Mouse (Mus musculus) forebrain, postnatal 0 days (tissue): Measurements from ENCODE around the gene Slc16a14. TPM values are rescaled to one million over a fixed set of nuclear protein-coding genes. Genes with fewer than 3 reads are reported as not detected.
"Not testable (repeated sequence)": the region's sequence is repeated elsewhere in the genome, so short reads cannot be mapped to it uniquely, and the experiment has no call there.

Experiments used
- ATAC-seq: fragments of 200-750 bp; cut with Nextera tagmentation; 2 replicates; pipeline ENCODE4 v1.8.0; 2017; ENCODE audit warnings: mild to moderate bottlenecking, moderate library complexity
- DNase-seq: peaks from one replicate; pipeline ENCODE4 v3.0.0-alpha.2; 2015
- H3K27ac ChIP-seq: fragments of 300-500 bp; sonication (generic); 2 replicates; pipeline ENCODE4 v1.5.1; 2014; ENCODE audit warnings: low read depth, mild to moderate bottlenecking, antibody characterized with exemption, low read length, moderate library complexity, mixed read lengths
- H3K27me3 ChIP-seq: fragments of 300-500 bp; sonication (generic); 2 replicates; pipeline ENCODE4 v1.6.1; 2014; ENCODE audit warnings: mild to moderate bottlenecking, low read length, mixed read lengths; ENCODE audit not compliant: insufficient read depth
- H3K36me3 ChIP-seq: fragments of 300-500 bp; sonication (generic); 2 replicates; pipeline ENCODE4 v1.6.1; 2014; ENCODE audit warnings: mild to moderate bottlenecking, moderate library complexity; ENCODE audit not compliant: insufficient read depth
- H3K4me1 ChIP-seq: fragments of 300-500 bp; sonication (generic); 2 replicates; pipeline ENCODE4 v1.6.1; 2014; ENCODE audit warnings: antibody characterized with exemption; ENCODE audit not compliant: insufficient read depth
- H3K4me2 ChIP-seq: fragments of 300-500 bp; sonication (generic); 2 replicates; pipeline ENCODE4 v1.6.1; 2014; ENCODE audit warnings: low read depth, mild to moderate bottlenecking, moderate library complexity
- H3K4me3 ChIP-seq: fragments of 300-500 bp; sonication (generic); 2 replicates; pipeline ENCODE4 v1.5.1; 2014; ENCODE audit warnings: low read depth, low read length, mixed read lengths
- H3K9ac ChIP-seq: fragments of 300-500 bp; sonication (generic); 2 replicates; pipeline ENCODE4 v1.6.1; 2014; ENCODE audit warnings: mild to moderate bottlenecking
- H3K9me3 ChIP-seq: fragments of 300-500 bp; sonication (generic); 2 replicates; pipeline ENCODE4 v1.6.1; 2016; ENCODE audit warnings: low read length
- CTCF ChIP-seq: sonication (generic); IDR thresholded peaks from 2 replicates; pipeline ENCODE4 v1.5.1; 2016; ENCODE audit warnings: antibody characterized with exemption, control low read depth, low read depth
- WGBS: fragments of 180-500 bp; shearing (Covaris S2); extraction: QIAGEN DNeasy Blood & Tissue Kit; methylation state at CpG from one replicate; pipeline ENCODE4 v1.1.7; 2014; 5-methylcytosine and 5-hydroxymethylcytosine counted together
- polyA plus RNA-seq: library from polyadenylated mRNA; unstranded; fragments of >200 nt; fragmentation: Nextera tagmentation; extraction: Ambion mirVana; gene quantifications from 2 replicates; pipeline ENCODE4 v1.2.1, GENCODE M21; 2015
- total RNA-seq: library from RNA; depleted of rRNA; stranded (reverse); fragments of >200 nt; gene quantifications from 2 replicates; pipeline ENCODE4 v1.2.3, GENCODE M21; 2014; rRNA removed

Slc16a14 gene
- total RNA-seq = 11.5 and 23.2 TPM in 2 replicates
- 10.6 and 15.7 TPM in 2 replicates for polyA plus RNA-seq

DNA sequence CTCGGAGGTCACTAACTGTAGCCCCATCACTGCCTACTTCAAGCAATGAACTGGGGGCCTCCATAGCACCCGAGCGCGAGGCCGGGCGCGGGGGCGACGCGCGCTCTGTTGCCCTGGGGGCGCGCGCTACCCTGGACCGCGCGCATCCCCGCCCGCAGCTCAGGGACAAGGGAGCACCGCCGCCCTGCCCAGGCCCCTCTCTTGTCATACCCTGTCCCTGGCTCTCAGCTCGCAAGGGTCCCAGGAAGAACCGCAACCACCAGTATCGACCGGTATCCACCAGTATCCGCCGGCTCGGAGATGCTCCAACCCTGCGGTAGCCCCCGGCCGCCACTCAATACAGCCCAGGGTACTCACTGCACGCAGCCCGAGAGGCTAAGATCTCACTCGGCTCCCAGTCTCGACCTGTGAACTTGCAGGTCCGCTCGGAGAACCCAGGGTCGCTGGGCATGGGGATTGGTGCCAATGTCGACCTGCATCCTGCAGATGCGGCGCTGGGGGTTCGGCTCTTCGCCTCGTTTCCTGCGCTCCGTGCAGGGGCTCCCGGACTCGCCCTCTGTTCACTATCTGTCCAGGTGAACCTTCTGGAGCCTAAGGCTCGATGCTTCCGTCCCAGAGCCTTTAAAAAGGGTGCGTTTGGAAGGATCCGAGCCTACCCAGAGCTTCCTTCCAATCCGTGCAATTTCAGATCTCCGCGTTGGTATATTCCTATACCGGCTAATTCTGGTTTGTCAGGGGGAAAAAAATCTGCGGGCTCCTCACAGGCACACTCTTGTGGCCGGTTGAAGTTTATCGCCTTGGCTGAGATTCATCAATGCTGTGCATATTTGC is at the start of gene Slc16a14:
TSS of gene Slc16a14 (minus strand) at position 632 of the 831 bp plus-strand sequence.
- Histone ChIP-seq H3K27ac (peak within 1 kb of the TSS; percentile 98), H3K9me3 (no peaks in the 10 kb centered on the region), H3K9ac (peak within 1 kb of the TSS; percentile 98), H3K27me3 (no peaks in the 10 kb centered on the region), H3K36me3 (no peaks in the 10 kb centered on the region), H3K4me3 (peak within 1 kb of the TSS; percentile 88), H3K4me1 (0 out of 2 replicates have a peak, but pooled peaks cover 6% of the 10 kb centered on the region), H3K4me2 (peak within 1 kb of the TSS; percentile 57)
- peak; percentile 62 for TF ChIP-seq CTCF
- DNase-seq (peak; percentile 91), ATAC-seq (peak; percentile 93)
- WGBS = under 1% methylated on average over 59 of the region's 59 CpGs

- H3K36me3 ChIP-seq, H3K4me1 ChIP-seq, ATAC-seq, H3K27me3 ChIP-seq, H3K4me3 ChIP-seq, H3K27ac ChIP-seq, H3K9me3 ChIP-seq: not testable (repeated sequence)
- 2% methylated on average over 12 of the region's 12 CpGs for WGBS
- peak; percentile 10 for DNase-seq
- Histone ChIP-seq H3K4me2 (peak overlapping the region; percentile 44), H3K9ac (0 out of 2 replicates have a peak overlapping the region, but pooled peaks have one; percentile 14)
Observed at GRCm38 (mm10) chr1:84961779-84962178, 26.8 kb upstream of the Slc16a14 start.

DNA sequence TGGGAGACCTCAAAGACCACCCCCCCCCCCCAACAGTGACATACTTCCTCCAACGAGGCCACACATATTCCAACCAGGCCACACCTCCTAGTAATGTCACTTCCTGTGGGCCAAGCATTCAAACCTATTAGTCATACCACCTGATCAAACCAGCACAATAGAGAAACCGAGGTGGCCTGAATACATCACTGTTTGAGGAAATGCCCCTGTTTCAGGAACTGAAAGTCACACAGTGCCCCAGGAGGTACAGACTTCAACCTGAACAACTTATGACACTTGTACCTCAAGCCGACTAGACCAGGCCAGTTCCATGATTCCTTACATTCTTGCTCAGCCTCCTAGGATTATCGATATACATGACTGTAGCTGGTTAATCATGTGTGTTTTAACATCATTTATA is 22.8 kb upstream of the Slc16a14 start:
- not testable (repeated sequence) for H3K27me3 ChIP-seq, H3K36me3 ChIP-seq, H3K4me3 ChIP-seq, H3K4me2 ChIP-seq, H3K27ac ChIP-seq, H3K9me3 ChIP-seq, DNase-seq, H3K9ac ChIP-seq, ATAC-seq, H3K4me1 ChIP-seq
- 87% methylated on average over 4 of the region's 4 CpGs for WGBS

DNA sequence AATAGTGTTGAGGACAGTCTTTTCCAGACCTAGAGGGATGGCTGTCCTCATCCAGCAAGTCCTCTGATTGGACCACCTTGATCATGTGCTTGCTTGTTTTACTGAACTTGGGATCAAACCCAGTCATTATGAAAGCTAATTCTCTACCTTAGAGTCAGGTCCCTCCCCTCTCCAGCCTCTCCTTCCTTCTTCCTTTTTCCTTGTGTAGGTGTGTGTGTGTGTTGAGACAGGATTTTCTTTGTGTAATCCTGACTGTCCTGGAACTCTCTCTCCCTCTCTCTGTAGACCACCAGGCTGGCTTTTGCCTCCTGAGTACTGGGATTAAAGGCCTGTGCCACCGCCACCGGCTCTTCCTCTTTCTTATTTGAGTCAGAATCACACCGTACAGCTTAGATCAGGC is 21.8 kb upstream of the Slc16a14 start:
- not testable (repeated sequence) for H3K4me3 ChIP-seq, ATAC-seq, H3K4me2 ChIP-seq, H3K27me3 ChIP-seq, H3K9ac ChIP-seq, H3K9me3 ChIP-seq, H3K27ac ChIP-seq, H3K36me3 ChIP-seq, DNase-seq, H3K4me1 ChIP-seq
- 94% methylated on average over 3 of the region's 3 CpGs for WGBS

DNA sequence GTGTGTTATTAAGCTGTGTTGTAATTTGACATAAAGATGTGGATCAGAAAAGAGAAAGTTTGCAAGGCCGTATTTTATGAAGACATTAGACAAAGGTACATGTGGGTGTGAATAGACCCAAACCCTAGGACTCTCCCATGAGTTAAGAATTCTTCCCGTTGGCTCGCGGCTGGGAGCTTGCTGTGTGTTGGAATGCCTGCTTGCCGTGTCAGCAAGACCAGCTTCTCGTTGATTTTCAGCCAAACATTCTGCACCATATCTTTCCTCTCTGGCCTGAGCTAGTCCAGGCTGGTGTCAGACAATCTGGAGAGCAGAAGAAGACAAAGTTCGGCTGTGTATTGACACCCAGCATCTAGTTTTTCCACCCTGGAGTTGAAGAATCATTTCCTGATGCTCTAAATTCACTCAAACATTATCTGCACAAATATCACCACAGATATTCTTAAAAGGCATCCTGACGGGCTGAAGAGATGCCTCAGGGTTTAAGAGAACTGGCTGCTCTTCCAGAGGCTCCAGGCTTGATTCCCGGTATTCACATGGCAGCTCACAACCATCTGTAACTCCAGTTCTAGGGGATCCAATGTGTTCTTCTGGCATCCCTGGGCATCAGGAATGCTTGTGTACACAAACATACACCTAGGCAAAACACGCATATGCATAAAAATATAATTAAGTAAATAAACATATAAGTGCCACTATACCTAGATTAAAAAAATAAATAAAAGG is 17.7 kb upstream of the Slc16a14 start:
- ATAC-seq (no peak), DNase-seq (peak; percentile 20)
- TF ChIP-seq CTCF = no peak
- Histone ChIP-seq H3K9me3 (0 out of 2 replicates have a peak, but pooled peaks cover 4% of the 10 kb centered on the region), H3K27ac (no peak overlapping the region), H3K9ac (no peak overlapping the region), H3K4me3 (no peak overlapping the region), H3K27me3 (no peaks in the 10 kb centered on the region), H3K4me2 (no peak overlapping the region), H3K4me1 (no peaks in the 10 kb centered on the region), H3K36me3 (no peaks in the 10 kb centered on the region)
- WGBS = 70% methylated on average over 10 of the region's 10 CpGs

DNA sequence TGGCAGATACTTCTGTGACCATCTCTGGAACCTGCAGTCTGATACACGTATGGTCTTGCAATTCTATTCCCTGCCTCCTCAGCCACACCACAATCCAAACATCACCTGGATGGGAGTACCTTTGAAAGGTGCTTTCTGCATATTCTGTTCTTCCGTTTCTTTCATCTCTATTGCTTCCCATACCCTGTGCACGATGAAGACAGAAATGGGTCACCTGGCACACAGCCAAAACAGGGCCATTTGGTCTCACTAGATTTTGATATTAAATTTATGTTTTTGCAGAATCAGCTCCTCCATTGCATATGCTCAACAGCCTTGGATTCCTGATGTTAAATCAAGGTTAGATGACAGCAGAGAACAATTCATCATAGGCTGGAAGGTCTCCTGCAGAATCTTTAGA is 16.6 kb upstream of the Slc16a14 start:
- 0 out of 2 replicates have a peak, but pooled peaks cover under 1% of the 10 kb centered on the region for H3K9me3 ChIP-seq
- H3K27ac ChIP-seq = no peak overlapping the region
- DNase-seq = no peak
- no peak overlapping the region for H3K4me3 ChIP-seq
- no peak overlapping the region for H3K4me2 ChIP-seq
- no peaks in the 10 kb centered on the region for H3K27me3 ChIP-seq
- H3K9ac ChIP-seq = no peak overlapping the region
- no peak for TF ChIP-seq CTCF
- no peaks in the 10 kb centered on the region for H3K36me3 ChIP-seq
- no peak for ATAC-seq
- WGBS = 87% methylated on average over 3 of the region's 3 CpGs
- no peaks in the 10 kb centered on the region for H3K4me1 ChIP-seq

DNA sequence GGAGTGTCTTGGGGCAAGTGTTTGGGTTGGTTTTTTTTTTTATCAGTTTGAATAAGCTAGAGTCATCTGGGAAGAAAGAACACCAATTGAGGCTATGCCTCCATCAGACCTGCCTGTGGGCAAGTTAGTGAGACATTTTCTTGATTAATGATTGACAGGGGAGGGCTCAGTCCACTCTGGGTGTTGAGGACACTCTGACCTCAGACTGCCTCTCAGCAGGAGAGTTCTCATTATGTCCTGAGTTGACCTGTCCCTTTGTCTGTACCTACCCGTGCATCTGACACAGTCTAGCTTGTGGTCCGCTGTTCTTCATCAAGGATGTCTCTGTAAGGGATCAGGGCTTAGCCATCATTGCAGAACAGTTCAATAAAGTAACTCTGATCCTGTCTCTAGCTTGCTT is 12.5 kb upstream of the Slc16a14 start:
- Histone ChIP-seq H3K4me2 (no peak overlapping the region), H3K9me3 (no peaks in the 10 kb centered on the region), H3K9ac (no peak overlapping the region), H3K27me3 (no peaks in the 10 kb centered on the region), H3K4me1 (no peaks in the 10 kb centered on the region), H3K4me3 (no peak overlapping the region), H3K27ac (no peak overlapping the region), H3K36me3 (no peaks in the 10 kb centered on the region)
- WGBS = 68% methylated on average over 2 of the region's 2 CpGs
- no peak for TF ChIP-seq CTCF
- ATAC-seq (no peak), DNase-seq (no peak)
